Mouse (Mus musculus) G1E (cell line): ENCODE data around the gene Tbrg4. TPM values are rescaled to one million over a fixed set of nuclear protein-coding genes. Genes with fewer than 3 reads are reported as not detected.

Experiments used
- ATAC-seq: 2 replicates; pipeline ENCODE4 v1.8.0; 2016; ENCODE audit warnings: mild to moderate bottlenecking; ENCODE audit not compliant: insufficient number of reproducible peaks, poor library complexity, low FRiP score, severe bottlenecking; ENCODE audit errors: extremely low read depth
- DNase-seq: peaks from one replicate; pipeline ENCODE4 v3.0.0; 2012; ENCODE audit warnings: low spot score
- H3K27me3 ChIP-seq: 2 replicates; pipeline ENCODE4 v1.6.1; 2012; ENCODE audit warnings: mild to moderate bottlenecking, low read length, inconsistent platforms; ENCODE audit not compliant: insufficient read depth
- H3K36me3 ChIP-seq: replicated peaks from 2 replicates; pipeline ENCODE3; 2012; ENCODE audit warnings: mild to moderate bottlenecking, inconsistent platforms
- H3K4me1 ChIP-seq: 2 replicates; pipeline ENCODE4 v1.6.1; 2012; ENCODE audit warnings: low read depth, low read length, inconsistent platforms, mixed read lengths; ENCODE audit not compliant: insufficient read depth
- H3K4me3 ChIP-seq: 2 replicates; pipeline ENCODE4 v1.5.1; 2012; ENCODE audit warnings: low read depth, mild to moderate bottlenecking, inconsistent platforms, low read length, moderate library complexity, mixed read lengths
- H3K9me3 ChIP-seq: replicated peaks from 2 replicates; pipeline ENCODE4 v1.6.1; 2012; ENCODE audit warnings: inconsistent platforms
- CTCF ChIP-seq: IDR thresholded peaks from 2 replicates; pipeline ENCODE4 v1.5.1; 2012; ENCODE audit warnings: low read depth, low read length, inconsistent platforms, mixed read lengths
- GATA1 ChIP-seq: IDR thresholded peaks from 2 replicates; pipeline ENCODE4 v1.6.1; 2012; ENCODE audit warnings: borderline replicate concordance, low read length, inconsistent platforms, mixed read lengths
- GATA2 ChIP-seq: IDR thresholded peaks from 2 replicates; pipeline ENCODE4 v1.6.1; 2012; ENCODE audit warnings: low read depth, low read length, inconsistent platforms, borderline replicate concordance
- POLR2AphosphoS5 ChIP-seq: IDR thresholded peaks from 2 replicates; pipeline ENCODE4 v1.6.1; 2012; ENCODE audit warnings: low read depth, low read length, inconsistent platforms; ENCODE audit not compliant: insufficient replicate concordance
- TAL1 ChIP-seq: conservative IDR thresholded peaks from 2 replicates; pipeline ENCODE4 v1.6.1; 2012; ENCODE audit warnings: low read depth, low read length, inconsistent platforms, mixed read lengths
- polyA plus RNA-seq: library from polyadenylated mRNA; stranded (reverse); fragments of >175 nt; gene quantifications from 2 replicates; pipeline ENCODE4 v1.2.3, GENCODE M21; 2012
- total RNA-seq, 2 experiments: library from RNA; stranded (forward) in 1 of 2; stranded (reverse) in 1 of 2; fragments of 200-1000 nt in 1 of 2; fragments of >200 nt in 1 of 2; fragmentation: Nextera tagmentation in 1 of 2; gene quantifications; 2 replicates each; pipeline ENCODE4 v1.2.3; 2014 to 2017

The Tbrg4 gene
- total and polyA plus RNA-seq, 3 experiments = 30.0 to 218 (median 71.1) TPM

DNA sequence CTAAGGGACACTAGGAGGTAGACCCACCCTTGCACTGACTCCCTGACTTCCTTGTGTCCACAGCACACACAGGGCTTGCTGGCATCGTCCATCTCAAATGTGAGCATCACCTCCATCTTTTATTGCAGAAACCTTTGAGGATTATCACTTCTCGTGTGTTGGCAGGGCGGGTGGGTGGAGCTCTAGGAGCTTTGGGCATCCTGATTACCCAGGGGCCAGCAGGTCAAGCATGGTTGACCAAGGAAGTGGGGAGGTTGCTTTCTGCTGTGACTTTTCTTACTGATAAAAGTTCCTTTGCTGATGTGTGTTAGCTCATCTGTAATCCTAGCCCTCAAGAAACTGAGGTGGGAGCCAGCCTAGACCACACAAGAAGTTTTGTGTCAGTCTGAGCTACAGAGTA, 49.7 kb downstream of the Tbrg4 start:
- TF ChIP-seq POLR2AphosphoS5 = no peak
- TF ChIP-seq TAL1 = no peak
- TF ChIP-seq GATA2 = no peak
- no peak for TF ChIP-seq CTCF
- no peak for TF ChIP-seq GATA1
- H3K27me3 ChIP-seq = no peaks in the 10 kb centered on the region
- H3K4me3 ChIP-seq = no peak overlapping the region
- H3K36me3 ChIP-seq = peaks cover 72% of the 10 kb centered on the region
- ATAC-seq (no peak), DNase-seq (no peak)
- no peaks in the 10 kb centered on the region for H3K9me3 ChIP-seq
- H3K4me1 ChIP-seq = no peaks in the 10 kb centered on the region

GRCm38 (mm10) chr11:6569410-6569777, 56.5 kb downstream of the Tbrg4 start:
- Histone ChIP-seq H3K4me1 (peaks cover 36% of the 10 kb centered on the region), H3K9me3 (no peaks in the 10 kb centered on the region), H3K36me3 (peaks cover 79% of the 10 kb centered on the region), H3K27me3 (no peaks in the 10 kb centered on the region), H3K4me3 (no peak overlapping the region)
- TF ChIP-seq CTCF = no peak
- no peak for TF ChIP-seq TAL1
- no peak for TF ChIP-seq POLR2AphosphoS5
- no peak for TF ChIP-seq GATA2
- TF ChIP-seq GATA1 = no peak
- no peak for DNase-seq
- ATAC-seq = no peak

GRCm38 (mm10) chr11:6568584-6569409, 57.1 kb downstream of the Tbrg4 start:
- DNase-seq = peak; percentile 22
- H3K36me3 ChIP-seq = peaks cover 82% of the 10 kb centered on the region
- TF ChIP-seq POLR2AphosphoS5 = no peak
- no peak for TF ChIP-seq GATA1
- no peak for TF ChIP-seq CTCF
- no peaks in the 10 kb centered on the region for H3K9me3 ChIP-seq
- ATAC-seq = no peak; the same call in 1 of the 2 replicates
- no peaks in the 10 kb centered on the region for H3K27me3 ChIP-seq
- H3K4me3 ChIP-seq = no peak overlapping the region; the same call in 1 of the 2 replicates
- H3K4me1 ChIP-seq = peaks cover 36% of the 10 kb centered on the region

DNA sequence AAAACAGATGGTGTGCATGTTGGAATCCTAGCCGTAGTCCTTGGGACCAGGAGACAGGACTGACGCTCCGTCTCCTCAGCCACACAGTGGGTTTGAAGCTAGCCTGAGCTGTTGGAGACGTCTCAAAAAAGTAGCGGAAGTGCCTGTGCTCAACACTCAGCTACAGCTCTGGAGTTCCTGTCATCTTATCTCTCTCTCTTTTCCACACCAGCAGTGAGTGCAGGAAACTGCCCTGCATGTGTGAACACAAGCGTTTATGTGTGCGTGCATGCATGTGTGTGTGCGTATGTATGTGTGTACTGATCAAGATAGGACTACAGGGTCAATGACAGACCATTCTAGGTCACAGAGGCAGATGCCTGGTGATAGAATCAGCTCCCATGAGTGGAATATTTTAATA, 57.9 kb downstream of the Tbrg4 start:
- Histone ChIP-seq H3K9me3 (no peaks in the 10 kb centered on the region), H3K36me3 (peaks cover 78% of the 10 kb centered on the region), H3K4me3 (no peak overlapping the region), H3K27me3 (no peaks in the 10 kb centered on the region), H3K4me1 (peaks cover 44% of the 10 kb centered on the region)
- TF ChIP-seq POLR2AphosphoS5 (no peak), TAL1 (no peak), GATA1 (no peak), CTCF (no peak), GATA2 (no peak)
- no peak for DNase-seq
- no peak for ATAC-seq

DNA sequence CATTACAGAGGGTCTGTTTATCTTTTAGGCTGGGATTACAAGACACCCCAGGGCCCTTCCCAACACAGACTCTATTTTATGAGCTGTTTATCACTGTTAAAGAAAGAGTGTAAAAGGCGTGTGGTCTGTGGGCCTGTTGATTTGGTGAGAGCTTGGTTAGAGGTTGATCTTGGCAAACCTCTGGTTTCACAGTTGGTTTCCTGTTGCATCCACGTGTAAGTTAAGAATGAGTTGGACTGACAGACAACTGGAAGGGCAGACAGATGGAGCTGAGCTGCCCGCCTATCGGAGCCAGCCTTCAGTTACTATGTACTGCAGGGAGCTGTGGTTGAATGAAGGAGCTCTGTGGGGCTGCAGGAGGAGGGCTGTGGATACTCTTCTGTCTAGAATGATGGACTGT, 59.4 kb downstream of the Tbrg4 start:
- H3K4me3 ChIP-seq = no peak overlapping the region
- no peaks in the 10 kb centered on the region for H3K9me3 ChIP-seq
- no peaks in the 10 kb centered on the region for H3K27me3 ChIP-seq
- TF ChIP-seq TAL1 (no peak), GATA2 (no peak), CTCF (no peak), GATA1 (no peak), POLR2AphosphoS5 (no peak)
- DNase-seq = no peak
- ATAC-seq = no peak
- H3K4me1 ChIP-seq = peaks cover 54% of the 10 kb centered on the region
- peaks cover 78% of the 10 kb centered on the region for H3K36me3 ChIP-seq

Other genes with a start within 250 kb of the Tbrg4 start
- gene Zmiz2, start 237.0 kb downstream of the Tbrg4 start, total RNA-seq (2014; fragmentation: Nextera tagmentation) = 63.4 and 75.4 TPM in 2 replicates
- gene Zmiz2, start 237.0 kb downstream of the Tbrg4 start, total RNA-seq (2017) = 6.0 and 7.1 TPM in 2 replicates
- gene Zmiz2, start 237.0 kb downstream of the Tbrg4 start, polyA plus RNA-seq = 245 and 292 TPM in 2 replicates
- 1,642 and 2,027 TPM in 2 replicates for gene Ppia, start 210.6 kb downstream of the Tbrg4 start, total RNA-seq (2014; fragmentation: Nextera tagmentation)
- 3,073 and 3,673 TPM in 2 replicates for gene Ppia, start 210.6 kb downstream of the Tbrg4 start, total RNA-seq (2017)
- 182 and 196 TPM in 2 replicates for gene Ppia, start 210.6 kb downstream of the Tbrg4 start, polyA plus RNA-seq
- gene H2afv, start 181.6 kb downstream of the Tbrg4 start, total RNA-seq (2014; fragmentation: Nextera tagmentation) = 53.2 and 62.9 TPM in 2 replicates
- 77.3 and 92.1 TPM in 2 replicates for gene H2afv, start 181.6 kb downstream of the Tbrg4 start, total RNA-seq (2017)
- gene H2afv, start 181.6 kb downstream of the Tbrg4 start, polyA plus RNA-seq = 68.1 and 97.5 TPM in 2 replicates
- 38.2 and 43.9 TPM in 2 replicates for gene Purb, start 150.2 kb downstream of the Tbrg4 start, total RNA-seq (2014; fragmentation: Nextera tagmentation)
- 32.0 and 34.5 TPM in 2 replicates for gene Purb, start 150.2 kb downstream of the Tbrg4 start, total RNA-seq (2017)
- gene Purb, start 150.2 kb downstream of the Tbrg4 start, polyA plus RNA-seq = 7.8 and 8.9 TPM in 2 replicates
- gene Myo1g, start 105.1 kb downstream of the Tbrg4 start, total RNA-seq (2014; fragmentation: Nextera tagmentation) = 48.5 and 56.5 TPM in 2 replicates
- gene Myo1g, start 105.1 kb downstream of the Tbrg4 start, total RNA-seq (2017) = 69.2 and 74.5 TPM in 2 replicates
- 71.8 and 78.8 TPM in 2 replicates for gene Myo1g, start 105.1 kb downstream of the Tbrg4 start, polyA plus RNA-seq
- 16.8 and 22.5 TPM in 2 replicates for gene Ccm2, start 79.2 kb downstream of the Tbrg4 start, total RNA-seq (2014; fragmentation: Nextera tagmentation)
- 32.1 and 43.5 TPM in 2 replicates for gene Ccm2, start 79.2 kb downstream of the Tbrg4 start, total RNA-seq (2017)
- gene Ccm2, start 79.2 kb downstream of the Tbrg4 start, polyA plus RNA-seq = 34.9 and 37.3 TPM in 2 replicates
- not detected in 2 replicates for gene Nacad, start 20.0 kb downstream of the Tbrg4 start, total RNA-seq (2014; fragmentation: Nextera tagmentation)
- under 0.01 and 0.05 TPM in 2 replicates for gene Nacad, start 20.0 kb downstream of the Tbrg4 start, total RNA-seq (2017)
- not detected in 2 replicates for gene Nacad, start 20.0 kb downstream of the Tbrg4 start, polyA plus RNA-seq
- not detected in 2 replicates for gene Wap, start 12.6 kb upstream of the Tbrg4 start, total RNA-seq (2014; fragmentation: Nextera tagmentation)
- not detected in 2 replicates for gene Wap, start 12.6 kb upstream of the Tbrg4 start, total RNA-seq (2017)
- not detected in 2 replicates for gene Wap, start 12.6 kb upstream of the Tbrg4 start, polyA plus RNA-seq
- gene Ramp3, start 32.5 kb upstream of the Tbrg4 start, total RNA-seq (2014; fragmentation: Nextera tagmentation) = not detected in 2 replicates
- gene Ramp3, start 32.5 kb upstream of the Tbrg4 start, total RNA-seq (2017) = not detected in 2 replicates
- gene Ramp3, start 32.5 kb upstream of the Tbrg4 start, polyA plus RNA-seq = not detected in 2 replicates
- not detected in 2 replicates for gene Gm11983, start 211.6 kb upstream of the Tbrg4 start, total RNA-seq (2014; fragmentation: Nextera tagmentation)
- gene Gm11983, start 211.6 kb upstream of the Tbrg4 start, total RNA-seq (2017) = 0.76 TPM in 1 of 2 replicates, not detected in the other
- not detected in 2 replicates for gene Gm11983, start 211.6 kb upstream of the Tbrg4 start, polyA plus RNA-seq